Mouse (Mus musculus): ENCODE measurements around the gene Dnajb1.

GRCm38 (mm10) chr8:83582226-83582625, 25.8 kb upstream of the Dnajb1 start:
- TF ChIP-seq CTCF (IDR thresholded peaks at IDR 0.05; ENCODE audit: low read depth, low read length) (no peak; the same call in 1 of the 2 replicates), POLR2A (IDR thresholded peaks at IDR 0.05; ENCODE audit: extremely low read depth, insufficient read depth, low read length) (no peak)

Measured in liver, adult 2 months (tissue).